Mouse (Mus musculus) lung, adult 2 months (tissue): ENCODE results near the gene Tnp2.

Experiments used
- CTCF ChIP-seq: fragments of 200-500 bp; IDR thresholded peaks from 2 replicates; pipeline ENCODE4 v1.5.1; 2011; ENCODE audit warnings: mild to moderate bottlenecking, low read length, control low read depth; ENCODE audit not compliant: insufficient read depth
- POLR2A ChIP-seq: fragments of 200-500 bp; IDR thresholded peaks from 2 replicates; pipeline ENCODE4 v1.6.1; 2011; ENCODE audit warnings: low read depth, mild to moderate bottlenecking, control low read depth, low read length, borderline replicate concordance; ENCODE audit errors: extremely low read depth

GRCm38 (mm10) chr16:10783152-10783434, 5.4 kb downstream of the Tnp2 start:
- TF ChIP-seq POLR2A: no peak
- no peak for TF ChIP-seq CTCF
